9 mouse cellular contexts compared by ENCODE assay signal in the genomic region with DNA sequence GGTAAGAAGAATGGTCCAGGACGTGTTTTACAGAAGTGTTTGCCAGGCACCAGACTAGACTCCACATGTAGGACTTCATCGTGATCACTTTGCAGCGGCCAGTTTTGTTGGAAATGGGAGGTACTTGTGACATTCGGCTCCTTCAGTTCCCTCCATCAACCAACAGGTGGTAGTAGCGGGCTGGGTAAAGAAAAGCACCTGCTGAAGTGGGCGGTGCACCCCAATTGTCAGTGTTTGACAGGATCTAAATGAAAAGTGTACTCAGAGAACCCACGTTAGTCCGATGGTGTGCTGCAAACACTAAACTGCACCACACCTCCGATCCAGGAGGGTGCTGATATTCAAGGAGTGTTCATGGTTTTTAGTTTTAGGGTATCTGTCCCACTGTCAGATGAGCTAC. TPM values are rescaled to one million over a fixed set of nuclear protein-coding genes. Genes with fewer than 3 reads are reported as not detected.
DNase-seq lines count a peak whose midpoint lies in the region; TF ChIP-seq lines count a peak whose summit lies in the region.
"Had no signal": no experiment of that assay in that cellular context is flagged by ENCODE, and none has a peak within 500 bp of the region (broad histone marks: within the 10 kb centered on the region; RNA-seq: fewer than 3 reads in every experiment).

No protein-coding gene starts in this region.

- H3K4me3 ChIP-seq in heart, adult 2 months: no peak overlapping the region

- no peak overlapping the region for H3K27ac ChIP-seq in heart, adult 2 months

- no peak for DNase-seq in heart, adult 2 months
- no peak for DNase-seq in heart, postnatal 25 days (ENCODE audit: low spot score)
- DNase-seq in 416B (ENCODE audit: low read depth) (peak; percentile 57), ZHBTc4 (ENCODE audit: low read depth, low spot score) (peak; percentile 80)
- DNase-seq in induced T-regulatory cell, adult 2 months (ENCODE audit: low read depth): peak; percentile 44
- peak; percentile 73 for DNase-seq in retina, embryonic 14.5 days (ENCODE audit: low spot score)
- DNase-seq in T-cell, adult 2 months (ENCODE audit: low spot score): no peak
- DNase-seq in spleen, postnatal 14 days (ENCODE audit: low spot score in 2 of 2): no peak

- TF ChIP-seq POLR2A in heart, adult 2 months (IDR thresholded peaks at IDR 0.05; ENCODE audit: insufficient read depth, low read depth, low read length): no peak

- intact Hi-C loops in heart, adult 2 months (cut with DNase I): loop anchor here (2.0 kb wide), 2 partner anchors 418 to 468 kb away; no protein-coding TSS in a partner anchor
- intact Hi-C loops in heart, postnatal 25 days (cut with DNase I): loop anchor here (5.0 kb wide), 2 partner anchors 416 to 466 kb away; no protein-coding TSS in a partner anchor

- no peak for TF ChIP-seq EP300 in heart, adult 2 months (IDR thresholded peaks at IDR 0.05; ENCODE audit: insufficient read depth, low read depth, low read length)

- no peaks in the 10 kb centered on the region for H3K79me2 ChIP-seq in heart, adult 2 months (replicated peaks; ENCODE audit: control insufficient read depth, insufficient read depth, low read length)

- WGBS in heart, adult 2 months: 13% methylated on average over 9 of the region's 9 CpGs

- no peaks in the 10 kb centered on the region for H3K36me3 ChIP-seq in heart, adult 2 months (ENCODE audit: control insufficient read depth, insufficient read depth, low read length)

- no peaks in the 10 kb centered on the region for H3K27me3 ChIP-seq in heart, adult 2 months (ENCODE audit: control insufficient read depth, insufficient read depth, low read length)

- TF ChIP-seq CTCF in heart, adult 2 months (IDR thresholded peaks at IDR 0.05): peak; percentile 67

- no peak overlapping the region for H3K9ac ChIP-seq in heart, adult 2 months (ENCODE audit: low read depth, low read length)

- no peaks in the 10 kb centered on the region for H3K4me1 ChIP-seq in heart, adult 2 months (ENCODE audit: control insufficient read depth, insufficient read depth, low read length)

RNA-seq across cellular contexts. Expression of a gene that starts 40.7 kb away (rescaled TPM):
- not detected for total RNA-seq in heart, adult 2 months (2021)
- polyA plus RNA-seq in heart, adult 2 months (2012; rRNA removed): 0.08 and 0.12 TPM in 2 replicates
- not detected for total RNA-seq in heart, postnatal 25 days (2021)
- total RNA-seq: left cerebral cortex, postnatal 10 days had no signal

Comparison
In these comparisons a context has a peak if more than half of its experiments do, and no peak if none do; other contexts are left out.
1. DNase-seq: peak in 416B (single experiment), ZHBTc4 (single experiment), induced T-regulatory cell, adult 2 months (single experiment) and retina, embryonic 14.5 days (single experiment); none in heart, adult 2 months (0 of 2), heart, postnatal 25 days (single experiment), T-cell, adult 2 months (single experiment) and spleen, postnatal 14 days (0 of 2).